Mouse (Mus musculus) heart, postnatal 4 days (tissue): Measurements from ENCODE around the gene Cdh4. TPM values are rescaled to one million over a fixed set of nuclear protein-coding genes. Genes with fewer than 3 reads are reported as not detected.

Experiments used
- DNase-seq: peaks from one replicate; pipeline ENCODE4 v3.0.0; 2021
- total RNA-seq, 2 experiments: library from RNA; stranded (reverse); gene quantifications; 2 replicates each; pipeline ENCODE4 v1.2.3; 2021

Cdh4 gene
- total RNA-seq, 2 experiments from 2014 or later = 2.0 to 2.2 TPM

DNA sequence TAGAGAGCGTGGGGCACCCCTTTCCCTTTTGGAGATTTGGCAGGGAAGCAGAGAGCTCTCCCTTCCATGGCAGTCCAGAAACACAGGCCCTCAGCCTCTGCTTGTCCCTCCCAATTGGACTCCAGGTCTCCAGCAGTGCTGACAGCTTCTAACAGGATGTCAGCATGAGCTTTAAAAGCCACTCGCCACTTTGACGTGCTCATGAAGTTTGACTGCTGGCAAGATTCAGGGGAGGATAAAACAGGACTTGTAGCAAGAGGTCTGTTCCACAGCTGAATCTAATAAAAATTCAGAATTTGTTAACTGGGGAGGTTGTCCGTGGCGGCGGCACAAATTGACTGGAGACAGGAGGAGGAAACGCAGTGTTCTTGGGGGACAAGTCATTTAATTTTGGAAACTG is 358.8 kb downstream of the Cdh4 start:
- no peak for DNase-seq

GRCm38 (mm10) chr2:179802411-179802810 is 360.2 kb downstream of the Cdh4 start:
- no peak for DNase-seq

- no peak for DNase-seq
Observed at GRCm38 (mm10) chr2:179811086-179811485, 368.9 kb downstream of the Cdh4 start.

GRCm38 (mm10) chr2:179813035-179813827 is 371.0 kb downstream of the Cdh4 start:
- no peak for DNase-seq

DNA sequence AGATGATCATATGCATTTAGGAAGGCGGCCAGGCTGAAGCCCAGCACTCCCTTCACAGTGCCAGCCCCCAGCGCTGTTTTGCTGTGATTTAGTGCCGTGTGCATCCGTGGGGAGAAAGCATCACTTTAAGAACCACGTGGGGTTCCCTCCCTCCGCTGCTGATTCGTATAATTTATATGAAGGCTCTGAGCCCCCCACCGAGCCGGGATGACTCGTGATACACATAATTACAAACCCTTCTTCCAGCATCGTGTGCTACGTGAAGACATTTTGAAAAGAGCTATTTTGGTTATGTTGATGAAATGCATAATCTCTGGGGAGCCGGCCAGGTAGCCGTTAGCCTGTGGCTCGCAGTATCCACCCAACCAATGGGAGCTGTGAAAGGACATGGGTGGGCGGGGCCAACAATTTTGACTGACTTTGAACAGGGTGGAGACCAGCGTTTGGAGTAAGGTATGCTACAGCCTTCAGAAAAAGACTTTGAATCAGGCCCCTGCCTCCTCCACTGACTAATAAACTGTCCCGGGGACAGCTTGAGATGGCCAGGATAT is 382.6 kb downstream of the Cdh4 start:
- no peak for DNase-seq

- no peak for DNase-seq
Observed at GRCm38 (mm10) chr2:179828968-179829367, 386.7 kb downstream of the Cdh4 start.

DNA sequence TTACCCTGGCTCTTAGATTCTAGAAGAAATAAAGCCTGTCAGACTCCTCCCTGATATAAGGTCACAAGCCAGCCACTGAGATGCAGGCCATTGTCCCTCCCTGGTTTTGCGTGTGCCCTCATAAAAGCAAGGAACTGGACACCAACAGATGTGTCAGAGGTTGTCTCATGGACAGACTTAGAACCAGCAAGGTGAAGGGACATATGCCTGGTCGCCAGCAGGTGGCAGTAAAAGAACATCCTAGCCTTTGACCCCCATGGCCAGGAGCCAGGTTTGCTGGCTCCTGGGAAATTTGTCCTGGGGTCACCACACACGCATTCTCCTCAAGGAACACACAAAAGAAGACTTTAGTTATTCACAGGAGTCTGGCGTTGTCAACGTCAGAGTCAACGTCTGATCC is 387.7 kb downstream of the Cdh4 start:
- peak; percentile 47 for DNase-seq

DNA sequence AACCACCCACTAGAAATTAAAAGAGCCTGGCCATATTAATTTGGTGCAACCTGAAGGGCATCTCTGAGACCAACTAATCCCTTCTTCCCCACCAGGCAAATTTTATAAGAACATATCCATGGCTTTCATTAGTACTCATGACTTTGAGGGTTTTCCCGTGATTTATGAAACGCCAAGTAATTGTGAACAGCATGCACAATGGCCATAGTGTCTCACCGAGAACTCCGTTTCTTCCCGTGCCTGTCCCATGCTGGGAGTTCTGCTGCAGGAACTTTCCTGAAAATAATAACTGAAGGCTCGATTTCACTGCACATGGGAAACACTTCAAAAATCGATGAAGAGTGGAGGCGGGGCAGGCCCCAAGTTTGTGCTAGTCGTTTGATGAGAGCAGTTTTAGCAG is 392.7 kb downstream of the Cdh4 start:
- no peak for DNase-seq

DNA sequence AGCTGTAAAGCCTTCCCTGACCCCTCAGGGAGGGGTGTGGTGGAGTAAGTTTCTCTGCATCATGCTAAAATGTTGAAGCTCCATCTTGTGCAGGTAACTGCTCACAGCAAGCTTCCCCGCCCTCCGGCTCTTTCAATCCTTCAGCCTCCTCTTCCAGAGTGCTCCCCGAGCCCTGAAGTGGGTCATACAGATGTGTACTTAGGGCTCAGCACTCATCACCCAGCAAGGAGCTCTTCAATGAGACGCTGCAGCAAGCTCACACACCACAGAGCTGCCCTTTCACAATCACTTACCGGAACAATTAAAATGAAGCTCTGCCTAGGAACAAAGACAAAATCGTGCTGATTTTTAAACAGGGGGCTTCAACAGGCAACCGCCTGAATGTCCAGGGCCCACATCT is 393.3 kb downstream of the Cdh4 start:
- DNase-seq = no peak

DNA sequence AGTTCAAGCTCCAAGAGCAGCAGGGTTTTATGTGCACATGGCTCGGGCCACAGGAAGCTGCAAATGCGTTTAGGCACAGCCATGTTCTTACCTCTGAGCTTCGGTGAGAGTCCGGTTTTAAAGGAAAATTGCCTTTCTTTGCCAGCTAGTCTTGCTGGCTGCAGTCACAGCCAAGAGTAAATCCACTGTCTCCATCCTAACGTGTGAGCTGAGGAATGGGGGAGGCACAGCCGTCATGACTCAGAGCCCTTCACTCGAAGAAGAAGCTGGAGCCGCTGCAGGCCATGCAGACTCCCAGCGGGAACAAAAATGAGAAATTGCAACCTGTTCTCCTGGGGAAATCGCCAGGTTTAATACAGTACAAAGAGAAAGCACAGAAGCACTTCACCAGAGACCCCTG is 395.0 kb downstream of the Cdh4 start:
- no peak for DNase-seq

DNA sequence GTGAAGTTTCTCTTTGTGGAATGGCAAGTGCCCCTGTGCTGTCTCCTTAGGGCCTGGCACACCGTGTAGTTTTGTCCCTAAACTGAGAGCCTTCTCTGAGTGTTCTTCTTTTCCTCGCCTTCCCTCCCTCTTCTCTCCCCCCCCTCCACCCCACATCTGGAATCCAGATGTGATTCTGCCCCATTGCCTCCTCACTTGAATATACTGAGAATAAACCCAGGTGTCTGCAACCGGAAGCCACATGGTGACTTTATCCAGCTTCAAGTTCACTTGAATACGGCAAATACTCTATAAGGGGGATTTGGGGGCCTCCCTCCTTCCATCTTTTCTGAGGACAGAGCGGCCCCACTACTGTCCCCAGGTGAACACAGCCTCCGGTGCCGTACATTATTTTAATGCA is 395.8 kb downstream of the Cdh4 start:
- no peak for DNase-seq

- DNase-seq = peak; percentile 67
Observed at GRCm38 (mm10) chr2:179842610-179843389, 400.6 kb downstream of the Cdh4 start.

DNA sequence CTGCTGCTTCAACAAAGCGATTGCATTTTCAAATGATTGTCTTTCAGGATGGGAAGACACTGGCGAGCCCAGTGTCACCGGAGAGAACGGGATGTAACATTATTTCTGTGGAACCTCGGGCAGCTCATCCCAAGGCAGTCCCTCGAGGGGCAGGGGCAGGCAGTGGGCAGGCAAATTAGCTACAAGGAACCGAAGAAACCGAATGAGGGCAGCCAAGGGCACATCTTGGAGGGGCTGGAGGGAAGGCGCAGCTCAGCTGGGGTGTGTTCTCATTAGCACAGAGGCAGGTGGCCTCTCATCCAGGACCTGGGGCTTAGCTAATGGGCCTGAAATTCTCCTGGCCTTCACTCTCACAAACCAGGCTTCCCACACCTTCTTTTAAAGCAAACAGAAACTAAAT is 407.5 kb downstream of the Cdh4 start:
- no peak for DNase-seq

DNA sequence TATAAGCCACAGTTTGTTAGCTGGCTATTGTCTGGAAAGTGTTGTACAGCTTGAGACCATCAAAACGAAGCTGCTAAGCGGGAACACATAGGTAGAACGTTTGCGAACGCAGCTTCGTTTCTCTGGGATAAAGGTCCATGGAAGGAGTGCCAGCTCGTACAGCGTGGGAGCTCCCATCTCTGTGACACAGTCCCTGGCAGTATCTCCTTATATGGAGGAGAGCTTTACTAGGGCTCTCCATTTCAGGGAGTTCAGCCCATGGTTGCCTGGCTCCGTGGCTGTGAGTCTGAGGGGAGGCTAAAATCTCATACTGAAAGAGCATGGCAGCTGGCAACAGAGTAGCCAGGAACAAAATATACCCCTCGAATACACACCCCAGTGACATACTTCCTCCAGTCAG is 409.9 kb downstream of the Cdh4 start:
- no peak for DNase-seq

DNA sequence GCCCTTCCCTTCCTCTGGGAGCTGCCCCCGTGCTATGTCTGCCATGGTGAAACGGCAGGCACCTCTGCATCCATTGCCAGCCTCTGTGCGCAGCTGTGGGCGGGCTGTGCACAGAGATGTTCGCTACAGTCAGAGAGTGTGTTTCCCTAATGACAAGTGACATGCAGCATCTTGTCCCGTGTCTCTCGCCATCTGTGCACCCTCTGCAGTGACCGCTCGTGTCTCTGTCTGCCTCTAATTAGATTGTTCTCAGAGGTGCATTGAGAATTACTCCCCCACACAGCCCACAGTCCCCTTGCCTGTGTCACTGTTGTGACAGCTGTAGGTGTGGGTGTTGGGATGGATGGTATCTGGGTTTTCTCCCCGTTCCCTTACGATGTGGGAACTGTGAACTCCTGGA is 410.6 kb downstream of the Cdh4 start:
- DNase-seq = no peak

DNA sequence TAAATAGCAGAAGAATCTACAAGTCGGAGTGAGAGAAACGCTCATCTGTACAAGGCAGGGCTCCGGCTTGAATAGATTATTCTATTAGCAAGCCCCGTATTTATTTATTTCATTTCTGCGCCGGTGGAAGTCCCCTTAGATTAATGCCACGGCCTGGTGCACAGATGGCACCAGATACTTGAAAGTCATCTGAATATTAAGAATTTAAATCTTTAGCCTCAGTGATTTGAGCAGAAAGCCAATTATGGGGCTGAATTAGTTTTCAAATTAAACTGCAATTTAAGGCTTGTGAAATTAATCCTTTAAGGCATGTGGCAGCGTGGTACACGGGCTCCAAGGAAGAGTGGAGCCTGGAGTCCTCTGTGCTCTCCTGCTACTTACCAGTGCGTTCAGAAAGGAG is 411.7 kb downstream of the Cdh4 start:
- no peak for DNase-seq

GRCm38 (mm10) chr2:179857086-179857485 is 414.9 kb downstream of the Cdh4 start:
- DNase-seq = no peak

DNA sequence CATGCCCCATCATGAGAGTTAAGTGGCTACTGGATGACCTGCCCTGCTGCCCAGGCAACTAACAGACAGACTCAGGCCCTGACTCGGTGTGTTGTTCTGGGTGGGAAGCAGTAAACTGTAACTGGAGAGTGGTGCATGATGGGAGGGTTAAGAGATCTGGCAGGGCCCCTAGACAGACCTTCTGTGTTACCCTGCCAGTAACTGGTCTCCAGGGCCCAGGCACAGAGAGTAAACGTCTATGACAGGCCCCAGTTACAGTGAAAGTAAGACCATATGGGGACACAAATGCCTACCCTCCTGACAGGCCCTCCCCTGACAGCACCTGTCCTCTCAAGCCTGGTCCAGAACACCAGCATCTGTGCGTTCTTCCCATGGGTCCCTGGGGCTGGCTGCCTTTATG is 420.4 kb downstream of the Cdh4 start:
- DNase-seq = no peak

- DNase-seq = no peak
Observed at GRCm38 (mm10) chr2:179863266-179863665, 421.0 kb downstream of the Cdh4 start.

GRCm38 (mm10) chr2:179865097-179865496 is 422.9 kb downstream of the Cdh4 start:
- DNase-seq = no peak

DNA sequence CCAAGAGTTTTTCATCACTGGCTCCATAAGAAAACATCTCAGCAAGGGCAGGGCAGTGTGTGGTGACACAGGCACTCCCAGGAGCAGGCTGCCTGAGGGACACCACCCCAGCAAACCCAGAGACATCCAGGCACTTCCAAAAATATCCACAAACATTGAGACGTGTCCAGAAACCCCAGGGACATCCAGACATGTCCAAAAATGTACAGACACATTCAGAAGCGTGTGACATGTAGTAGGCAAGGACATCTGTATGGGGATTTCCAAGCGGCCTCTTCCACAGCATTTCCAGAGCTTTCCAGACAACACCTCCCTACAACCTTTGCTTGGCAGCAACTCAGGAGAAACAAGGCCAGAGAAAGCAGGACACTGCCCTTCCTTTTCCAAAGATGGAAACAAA is 425.4 kb downstream of the Cdh4 start:
- no peak for DNase-seq

GRCm38 (mm10) chr2:179869871-179870270 is 427.6 kb downstream of the Cdh4 start:
- no peak for DNase-seq

DNA sequence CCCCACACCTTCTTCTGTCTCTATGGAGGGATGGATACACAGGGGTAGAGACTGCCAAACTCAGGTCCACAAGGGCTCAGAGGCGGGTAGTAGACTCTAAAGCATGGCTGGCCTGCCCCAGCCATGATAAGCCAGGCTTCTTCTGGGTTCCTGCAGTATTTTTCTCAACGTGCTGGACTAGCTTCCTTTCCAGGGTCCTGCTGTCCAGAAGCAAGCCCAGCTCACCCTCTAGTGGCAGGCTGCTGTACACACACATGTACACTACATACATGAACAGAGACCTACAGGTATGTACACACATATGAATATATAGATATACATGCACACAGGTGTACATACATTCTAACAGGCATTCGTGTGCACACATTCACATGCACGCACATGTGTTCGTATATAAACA is 430.5 kb downstream of the Cdh4 start:
- DNase-seq = peak; percentile 58

GRCm38 (mm10) chr2:179873315-179873714 is 431.1 kb downstream of the Cdh4 start:
- peak; percentile 26 for DNase-seq
